Mouse (Mus musculus) CD4-positive helper T cell, adult 2 months (primary cell): ENCODE results near the gene 2610528A11Rik.

ENCODE experiments used
- DNase-seq: peaks from one replicate; pipeline ENCODE4 v3.0.0-alpha.2; 2012; ENCODE audit warnings: low read depth, missing footprints, low spot score

The 2610528A11Rik gene

GRCm38 (mm10) chr14:37094436-37094835 is 19.4 kb downstream of the 2610528A11Rik start:
- DNase-seq: no peak

- no peak for DNase-seq
Measured at GRCm38 (mm10) chr14:37083755-37084154, 30.1 kb downstream of the 2610528A11Rik start.

- DNase-seq: no peak
Measured at GRCm38 (mm10) chr14:37080724-37081123, 33.1 kb downstream of the 2610528A11Rik start.

GRCm38 (mm10) chr14:37068516-37068915 is 45.3 kb downstream of the 2610528A11Rik start:
- DNase-seq: no peak

GRCm38 (mm10) chr14:37067629-37068028 is 46.2 kb downstream of the 2610528A11Rik start, which contains the start of gene Lrit2:
Lrit2 (plus strand) TSS chr14:37067929.
- no peak for DNase-seq

GRCm38 (mm10) chr14:37066636-37067035 is 47.2 kb downstream of the 2610528A11Rik start:
- DNase-seq: no peak

GRCm38 (mm10) chr14:37064849-37065248 is 49.0 kb downstream of the 2610528A11Rik start:
- DNase-seq: no peak
